ENCODE assay signal across 14 mouse cellular contexts in genomic region chr4:54282934-54283333, GRCm38 (mm10).
DNase-seq lines count a peak whose midpoint lies in the region; ATAC-seq lines count a peak whose summit lies in the region.
"Had no signal": no experiment of that assay in that cellular context is flagged by ENCODE, and none has a peak within 500 bp of the region (broad histone marks: within the 10 kb centered on the region; RNA-seq: fewer than 3 reads in every experiment).

No protein-coding gene starts in this region.

- H3K27me3 ChIP-seq in hindbrain, embryonic 11.5 days (ENCODE audit: control insufficient read depth, insufficient read depth, low read length), result no peaks in the 10 kb centered on the region
- H3K27me3 ChIP-seq: CH12.LX; midbrain, embryonic 13.5 days had no signal

- H3K9ac ChIP-seq in hindbrain, embryonic 11.5 days (ENCODE audit: low read depth, low read length), result no peak overlapping the region
- H3K9ac ChIP-seq: midbrain, embryonic 13.5 days had no signal

- no peaks in the 10 kb centered on the region for H3K9me3 ChIP-seq in hindbrain, embryonic 11.5 days (ENCODE audit: control insufficient read depth, low read length)
- H3K9me3 ChIP-seq: midbrain, embryonic 13.5 days had no signal

- whole genome bisulfite sequencing in hindbrain, embryonic 11.5 days, result 95% methylated on average over 13 of the region's 13 CpGs

- ATAC-seq in hindbrain, embryonic 11.5 days (ENCODE audit: low FRiP score), result no peak
- ATAC-seq: inflammation-experienced regulatory T-cells, adult 6 months; lung, postnatal 0 days; midbrain, embryonic 13.5 days had no signal

- H3K4me2 ChIP-seq in hindbrain, embryonic 11.5 days (replicated peaks; ENCODE audit: low read depth, low read length), result no peak overlapping the region
- H3K4me2 ChIP-seq: liver, embryonic 11.5 days; midbrain, embryonic 13.5 days had no signal

- H3K27ac ChIP-seq in hindbrain, embryonic 11.5 days (ENCODE audit: low read depth, low read length), result no peak overlapping the region
- H3K27ac ChIP-seq: midbrain, embryonic 13.5 days had no signal

- peak; percentile 10 to 14 for DNase-seq in left cerebral cortex, postnatal 14 days (ENCODE audit: low spot score in 2 of 2)
- DNase-seq in left cerebral cortex, adult 11 months (ENCODE audit: low spot score), result no peak
- peak; percentile 51 to 74 for DNase-seq in cerebellum, postnatal 10 days
- DNase-seq in gastrocnemius, postnatal 36 days, result peak; percentile 8 to 17
- DNase-seq in skeletal muscle tissue, adult 2 months (ENCODE audit: low read depth, low spot score), result peak; percentile 68
- DNase-seq in hindbrain, embryonic 11.5 days (ENCODE audit: low spot score), result no peak
- no peak for DNase-seq in kidney, postnatal 4 days
- DNase-seq: adrenal gland, postnatal 36 days; heart, postnatal 10 days had no signal

- no peaks in the 10 kb centered on the region for H3K4me1 ChIP-seq in hindbrain, embryonic 11.5 days (replicated peaks; ENCODE audit: control insufficient read depth, insufficient read depth, low read length)
- H3K4me1 ChIP-seq: midbrain, embryonic 13.5 days had no signal

- H3K4me3 ChIP-seq in hindbrain, embryonic 11.5 days (ENCODE audit: low read depth, low read length), result no peak overlapping the region
- H3K4me3 ChIP-seq: midbrain, embryonic 13.5 days had no signal

- no peaks in the 10 kb centered on the region for H3K36me3 ChIP-seq in hindbrain, embryonic 11.5 days (ENCODE audit: control insufficient read depth, insufficient read depth, low read length)
- H3K36me3 ChIP-seq: midbrain, embryonic 13.5 days had no signal

- intact Hi-C loops in left cerebral cortex, postnatal 14 days (cut with DNase I), result no loop called here
- intact Hi-C loops in gastrocnemius, postnatal 36 days (cut with DNase I), result no loop called here

Comparison
In these comparisons a context has a peak if more than half of its experiments do, and no peak if none do; other contexts are left out.
1. DNase-seq: peak in left cerebral cortex, postnatal 14 days (2 of 2), cerebellum, postnatal 10 days (2 of 2), gastrocnemius, postnatal 36 days (2 of 2) and skeletal muscle tissue, adult 2 months (single experiment); none in left cerebral cortex, adult 11 months (single experiment), hindbrain, embryonic 11.5 days (single experiment) and kidney, postnatal 4 days (0 of 2).